ENCODE assay signal across 30 mouse cellular contexts in the genomic region with DNA sequence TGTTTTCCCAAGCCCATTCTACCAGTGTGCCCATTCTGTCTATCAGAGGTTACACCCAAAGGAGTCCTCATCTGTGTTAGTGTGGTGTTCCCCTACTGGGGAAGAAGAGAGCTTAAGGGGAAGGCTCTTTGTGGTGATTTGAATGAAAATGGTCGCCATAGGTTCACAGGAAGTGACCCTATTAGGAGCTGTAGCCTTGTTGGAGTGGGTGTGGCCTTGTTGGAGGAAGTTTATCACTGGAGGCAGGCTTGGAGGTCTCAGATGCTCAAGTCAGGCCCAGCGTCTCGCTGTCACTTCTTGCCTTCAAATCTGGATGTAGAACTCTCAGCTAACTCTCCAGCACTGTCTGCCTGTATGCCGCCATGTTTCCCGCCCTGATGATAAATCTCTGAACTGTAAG. TPM values are rescaled to one million over a fixed set of nuclear protein-coding genes. Genes with fewer than 3 reads are reported as not detected.
"Had no signal": no experiment of that assay in that cellular context is flagged by ENCODE, and none has a peak within 500 bp of the region (broad histone marks: within the 10 kb centered on the region; RNA-seq: fewer than 3 reads in every experiment).

No protein-coding gene starts in this region.

- H3K4me1 ChIP-seq: heart, embryonic 10.5 days; heart, embryonic 13.5 days; kidney, embryonic 15.5 days; limb, embryonic 10.5 days; limb, embryonic 12.5 days; liver, embryonic 13.5 days; liver, embryonic 15.5 days had no signal

- H3K27me3 ChIP-seq: heart, embryonic 15.5 days; hindbrain, embryonic 15.5 days; intestine, embryonic 15.5 days; kidney, embryonic 15.5 days; liver, embryonic 13.5 days; liver, embryonic 15.5 days had no signal

- H3K4me2 ChIP-seq: heart, embryonic 13.5 days; heart, embryonic 15.5 days; hindbrain, embryonic 13.5 days; hindbrain, embryonic 15.5 days; intestine, embryonic 15.5 days; kidney, embryonic 15.5 days; limb, embryonic 12.5 days; liver, embryonic 11.5 days; liver, embryonic 13.5 days; liver, embryonic 15.5 days had no signal

- H3K4me3 ChIP-seq: heart, embryonic 10.5 days; heart, embryonic 13.5 days; heart, embryonic 15.5 days; hindbrain, embryonic 13.5 days; hindbrain, embryonic 15.5 days; intestine, embryonic 15.5 days; kidney, embryonic 15.5 days; left cerebral cortex, adult 2 months; limb, embryonic 10.5 days; limb, embryonic 12.5 days; liver, embryonic 13.5 days; liver, embryonic 15.5 days had no signal

- H3K9ac ChIP-seq: heart, embryonic 13.5 days; heart, embryonic 15.5 days; hindbrain, embryonic 13.5 days; hindbrain, embryonic 15.5 days; intestine, embryonic 15.5 days; kidney, embryonic 15.5 days; limb, embryonic 12.5 days; liver, embryonic 13.5 days; liver, embryonic 15.5 days; liver, postnatal 0 days had no signal

- H3K27ac ChIP-seq: heart, embryonic 10.5 days; heart, embryonic 13.5 days; heart, embryonic 15.5 days; hindbrain, embryonic 13.5 days; hindbrain, embryonic 15.5 days; hindbrain, postnatal 0 days; intestine, embryonic 15.5 days; kidney, embryonic 15.5 days; kidney, postnatal 0 days; left cerebral cortex, adult 2 months; limb, embryonic 10.5 days; limb, embryonic 12.5 days; liver, embryonic 13.5 days; liver, embryonic 15.5 days had no signal

- H3K9me3 ChIP-seq: heart, embryonic 10.5 days; heart, embryonic 13.5 days; heart, embryonic 15.5 days; hindbrain, embryonic 13.5 days; hindbrain, embryonic 15.5 days; intestine, embryonic 15.5 days; kidney, embryonic 15.5 days; limb, embryonic 10.5 days; limb, embryonic 12.5 days; liver, embryonic 13.5 days; liver, embryonic 15.5 days had no signal

- DNase-seq: gastrocnemius, postnatal 14 days; gastrocnemius, postnatal 36 days; heart, adult 18-20 months; heart, postnatal 14 days; heart, postnatal 36 days; kidney, adult 11 months; kidney, adult 2 months; kidney, adult 9 months; kidney, postnatal 14 days; kidney, postnatal 36 days; layer of hippocampus, adult 9-11 months; liver; liver, embryonic 13.5 days; liver, postnatal 0 days had no signal

- ATAC-seq: hindbrain, postnatal 0 days; inflammation-experienced regulatory T-cells, adult 6 months; intestine, embryonic 15.5 days; liver, postnatal 0 days had no signal

RNA-seq across cellular contexts. Expression of gene Ntrk3, which starts 33.1 kb away (rescaled TPM):
- total RNA-seq: hematopoietic stem cell, adult 5-6 weeks had no signal
